Mouse (Mus musculus) mouse trophoblast stem cell (cell line): ENCODE data around the gene Tsen2.

Experiments used
- in situ Hi-C, 2 experiments: fragments of 300-500 bp; cut with MseI, MboI; formaldehyde crosslinking; loops; 2 replicates in 1 of 2; 3 replicates in 1 of 2; pipeline ENCODE4 v1.15.1; 2025

Tsen2 gene

DNA sequence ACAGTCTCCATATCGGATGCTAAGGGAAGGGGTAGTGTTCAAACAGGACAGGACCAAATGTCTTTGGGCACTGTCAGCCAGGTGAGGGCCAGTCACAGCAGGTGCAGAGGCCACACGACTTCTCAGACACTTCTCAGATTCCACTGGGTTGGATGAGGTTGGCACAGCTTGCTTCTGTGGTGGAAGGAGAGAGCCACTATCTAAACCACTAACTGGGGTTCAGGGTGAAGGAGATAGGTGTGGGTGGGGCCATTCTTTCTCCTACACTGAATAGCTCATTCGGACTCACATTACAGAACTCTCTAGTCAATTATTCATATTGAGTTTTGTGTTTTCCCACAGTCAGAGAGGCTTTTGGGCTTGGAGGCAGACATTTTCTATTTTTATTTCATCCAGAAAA lies 51.2 kb downstream of the Tsen2 start:
- in situ Hi-C loops = no loop called here

DNA sequence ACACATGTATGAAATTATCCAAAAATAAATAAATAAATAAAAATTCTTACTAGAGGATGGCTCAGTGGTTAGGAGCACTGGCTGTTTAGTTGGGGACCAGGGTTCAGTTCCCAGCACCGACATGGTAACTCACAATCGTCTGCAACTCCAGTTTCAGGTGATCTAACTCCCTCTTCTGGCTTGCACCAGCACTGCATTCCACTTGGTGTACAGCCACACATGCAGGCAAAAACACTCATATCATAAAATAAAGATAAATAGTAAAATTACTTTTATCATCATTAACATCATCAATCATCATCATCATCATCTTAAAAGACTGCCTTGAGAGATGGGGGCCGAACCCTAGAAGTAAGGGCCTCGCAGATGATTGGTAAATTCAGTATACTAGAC lies 56.9 kb downstream of the Tsen2 start:
- in situ Hi-C loops = no loop called here

GRCm38 (mm10) chr6:115601715-115602523 lies 57.5 kb downstream of the Tsen2 start, which contains the start of gene Mkrn2:
TSS of gene Mkrn2 (plus strand) at chr6:115601902.
- in situ Hi-C loops = no loop called here

DNA sequence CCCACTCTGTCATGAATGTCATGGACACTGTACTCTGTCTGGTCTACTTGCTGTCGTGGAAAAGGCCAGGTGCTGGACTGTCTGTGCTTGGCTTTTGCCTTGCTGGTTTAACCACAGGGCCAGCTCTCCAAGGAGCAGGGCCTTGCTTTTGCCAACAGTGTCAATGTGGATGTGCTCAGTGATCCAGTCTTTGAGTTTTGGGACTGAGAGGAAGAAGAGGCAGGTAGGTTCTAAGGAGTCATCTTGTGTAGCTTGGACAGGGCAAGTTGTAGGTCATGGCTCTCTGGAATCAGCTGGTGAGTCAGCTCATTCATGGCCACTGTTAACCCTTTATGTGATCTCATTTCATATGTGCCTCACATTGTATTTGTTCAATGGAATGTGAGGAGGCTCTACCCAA lies 62.0 kb downstream of the Tsen2 start:
- in situ Hi-C loops = no loop called here

GRCm38 (mm10) chr6:115607429-115607828 lies 63.0 kb downstream of the Tsen2 start:
- in situ Hi-C loops = no loop called here

DNA sequence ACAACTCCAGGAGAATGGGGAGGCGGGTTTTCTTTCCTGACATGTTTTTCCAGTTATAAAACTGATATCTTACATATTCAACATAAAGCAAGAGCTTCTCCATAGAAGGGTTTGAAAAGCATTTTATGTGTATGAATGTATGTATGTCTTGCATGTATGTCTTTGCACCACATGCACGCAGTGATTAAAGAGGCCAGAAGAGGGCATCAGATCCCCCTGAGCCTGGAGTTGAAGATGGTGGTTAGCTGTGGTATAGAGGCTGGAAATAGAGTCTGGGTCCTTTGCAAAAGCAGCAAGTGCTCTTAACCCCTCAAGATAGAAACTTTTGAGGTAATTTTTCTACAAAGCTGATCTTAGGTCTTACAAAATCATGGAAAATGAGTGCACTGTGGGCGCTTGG lies 64.7 kb downstream of the Tsen2 start:
- in situ Hi-C loops = no loop called here

GRCm38 (mm10) chr6:115610301-115610700 lies 65.8 kb downstream of the Tsen2 start:
- in situ Hi-C loops = no loop called here

DNA sequence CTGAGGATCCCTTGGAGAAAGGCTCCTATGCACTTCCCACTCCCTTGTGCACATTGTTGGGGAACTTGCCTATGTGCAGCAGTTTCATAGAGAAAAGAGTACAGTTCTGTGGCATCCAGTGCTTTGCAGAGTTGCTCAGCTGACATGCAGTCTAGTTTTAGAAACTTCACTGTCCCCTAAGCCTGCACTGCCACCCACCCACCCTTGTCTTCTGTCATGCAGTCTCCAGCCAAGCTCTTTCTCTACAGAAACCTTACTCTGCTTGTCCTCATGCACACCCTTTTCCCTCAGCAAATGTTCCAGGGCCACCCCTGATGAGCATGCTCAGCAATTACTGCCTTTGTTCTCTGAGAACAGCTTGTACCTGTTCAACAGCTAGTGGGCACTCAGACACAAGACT lies 69.3 kb downstream of the Tsen2 start:
- in situ Hi-C loops = no loop called here

DNA sequence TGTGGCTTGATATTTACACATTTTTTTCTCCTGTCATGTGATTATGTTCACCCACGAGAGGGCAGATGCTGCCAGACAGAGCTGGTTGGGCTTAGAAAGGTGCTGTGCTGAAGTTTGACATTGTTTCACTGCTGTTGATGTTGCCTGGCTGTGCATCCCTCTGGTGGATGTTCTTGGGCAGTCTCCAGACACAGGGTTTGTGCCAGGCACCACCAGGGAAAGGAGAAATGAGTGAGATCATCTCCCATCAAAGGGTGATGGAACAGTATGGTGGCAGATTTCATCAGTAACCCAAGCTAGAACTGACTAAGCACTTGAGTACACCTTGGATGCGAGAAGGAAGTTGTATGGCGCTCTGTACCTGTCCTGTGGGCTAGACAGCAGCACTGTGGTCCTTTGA lies 71.5 kb downstream of the Tsen2 start:
- in situ Hi-C loops = no loop called here

DNA sequence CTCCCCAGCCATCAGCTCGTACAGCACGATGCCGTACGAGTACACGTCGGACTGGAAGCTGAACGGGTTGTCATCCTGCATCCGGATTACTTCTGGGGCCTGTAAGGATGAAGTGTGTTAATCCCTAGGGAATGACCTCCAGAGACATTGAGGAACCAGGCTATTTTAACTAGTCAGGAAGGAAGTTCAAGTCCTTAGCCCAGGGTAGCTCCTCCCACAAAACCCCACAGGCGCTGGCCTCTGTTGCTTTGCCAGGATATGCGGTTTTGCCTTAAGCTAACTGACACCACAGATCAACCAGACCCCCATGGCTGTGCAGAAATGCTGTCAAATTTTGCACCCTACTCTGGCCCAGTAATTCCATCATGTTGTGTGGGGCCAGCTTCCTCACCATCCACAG lies 75.4 kb downstream of the Tsen2 start:
- in situ Hi-C loops = no loop called here

GRCm38 (mm10) chr6:115620942-115621341 lies 76.5 kb downstream of the Tsen2 start:
- in situ Hi-C loops = no loop called here

DNA sequence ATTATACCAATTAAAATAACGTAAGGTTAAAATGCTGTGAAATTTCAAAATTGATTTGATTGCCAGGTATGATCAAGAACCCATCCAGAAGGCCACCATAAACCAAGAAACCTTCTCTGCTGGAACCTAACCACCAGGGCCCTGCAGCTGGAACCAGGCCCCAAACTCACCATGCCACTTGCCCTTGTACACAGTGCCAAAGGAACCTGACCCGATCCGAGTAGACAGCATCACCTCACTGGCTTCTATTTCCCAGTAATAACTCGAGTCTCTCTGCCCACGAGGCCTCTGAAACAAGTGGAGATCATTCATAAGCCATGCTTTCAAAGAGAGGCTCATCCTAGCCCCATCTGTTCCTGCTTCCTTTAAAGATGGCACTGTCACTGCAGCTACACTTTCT lies 81.7 kb downstream of the Tsen2 start:
- in situ Hi-C loops = no loop called here
